Mouse (Mus musculus) olfactory bulb, adult 2 months (tissue): ENCODE results near the gene Stx12.

Source experiments
- CTCF ChIP-seq: fragments of 200-500 bp; IDR thresholded peaks from 2 replicates; pipeline ENCODE4 v1.5.1; 2012; ENCODE audit warnings: low read depth, mild to moderate bottlenecking, low read length, moderate library complexity; ENCODE audit not compliant: insufficient read depth
- POLR2A ChIP-seq: fragments of 200-500 bp; IDR thresholded peaks from 2 replicates; pipeline ENCODE4 v1.6.1; 2012; ENCODE audit warnings: mild to moderate bottlenecking, low read depth, low read length, moderate library complexity; ENCODE audit not compliant: insufficient read depth

DNA sequence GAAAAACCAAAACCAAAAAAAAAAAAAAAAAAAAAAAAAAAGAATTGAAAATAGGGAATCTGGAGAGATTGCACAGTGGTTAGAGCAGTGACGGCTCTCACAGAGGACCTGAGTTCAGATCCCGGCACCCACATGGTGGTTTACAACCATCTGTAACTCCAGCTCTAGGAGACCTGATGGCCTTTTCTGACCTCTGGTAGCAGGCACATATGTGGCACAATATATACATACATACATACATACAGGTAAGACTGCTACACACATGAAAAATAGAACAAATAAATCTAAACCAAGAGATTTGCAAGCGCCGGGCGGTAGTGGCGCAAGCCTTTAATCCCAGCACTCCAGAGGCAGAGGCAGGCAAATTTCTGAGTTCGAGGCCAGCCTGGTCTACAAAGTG, 80.4 kb downstream of the Stx12 start:
- TF ChIP-seq CTCF (no peak), POLR2A (no peak)
